Mouse (Mus musculus) left cerebral cortex, adult 18-20 months (tissue): ENCODE results near the gene Rnf26. TPM values are rescaled to one million over a fixed set of nuclear protein-coding genes. Genes with fewer than 3 reads are reported as not detected.
"Not testable (repeated sequence)": the region's sequence is repeated elsewhere in the genome, so short reads cannot be mapped to it uniquely, and the experiment has no call there.

Experiments
- DNase-seq, 2 experiments: peaks; one replicate each; pipeline ENCODE4 v3.0.0; 2021 to 2022; ENCODE audit warnings: low spot score in 2 of 2, mixed read lengths in 1 of 2
- total RNA-seq, 2 experiments: library from RNA; stranded (reverse); gene quantifications; 2 replicates each; pipeline ENCODE4 v1.2.3; 2021

Gene Rnf26
- total RNA-seq, 2 experiments from 2014 or later: 28.7 to 31.9 TPM

DNA sequence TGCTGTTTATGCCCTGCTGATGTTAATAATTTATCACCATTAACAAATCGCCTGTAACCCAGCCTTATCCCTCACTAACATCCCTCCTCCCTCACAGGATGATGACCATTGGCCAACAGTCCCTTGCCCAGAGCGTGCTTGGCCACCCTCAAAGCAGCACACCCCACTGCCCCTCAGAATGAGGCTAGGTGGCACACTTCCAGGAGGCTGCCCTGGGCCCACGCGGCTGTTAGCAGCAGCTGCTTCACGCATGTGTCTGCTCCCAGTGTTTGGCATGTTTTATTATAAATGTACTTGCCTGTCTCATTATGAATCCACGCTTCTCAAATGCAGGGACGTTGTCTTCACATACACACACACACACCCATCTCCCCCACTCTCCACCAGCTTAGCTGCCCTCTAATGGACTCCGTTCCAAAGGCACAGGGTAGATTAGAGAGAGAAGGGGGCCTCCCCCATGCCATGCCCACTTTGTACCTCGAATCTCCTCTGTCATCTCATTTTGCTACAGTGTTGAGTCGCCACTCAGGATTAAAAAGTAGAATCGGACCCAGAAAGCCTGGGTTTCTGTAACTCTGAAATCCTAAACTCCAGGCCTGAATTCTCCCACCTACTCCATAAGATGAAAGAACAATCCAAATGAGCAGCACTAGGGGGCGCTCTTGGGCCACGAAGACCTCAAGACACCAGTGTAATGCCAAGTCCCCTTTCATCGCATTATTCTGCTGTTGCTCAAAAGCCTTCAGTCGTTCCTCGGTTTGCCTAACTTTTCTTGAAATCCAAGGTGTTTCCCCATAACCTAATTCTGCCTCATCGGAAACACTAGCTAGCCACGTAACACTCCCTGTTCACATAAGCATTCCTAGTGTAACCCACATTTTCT is 12.5 kb upstream of the Rnf26 start:
- peak; percentile 89 to 90 for DNase-seq

DNA sequence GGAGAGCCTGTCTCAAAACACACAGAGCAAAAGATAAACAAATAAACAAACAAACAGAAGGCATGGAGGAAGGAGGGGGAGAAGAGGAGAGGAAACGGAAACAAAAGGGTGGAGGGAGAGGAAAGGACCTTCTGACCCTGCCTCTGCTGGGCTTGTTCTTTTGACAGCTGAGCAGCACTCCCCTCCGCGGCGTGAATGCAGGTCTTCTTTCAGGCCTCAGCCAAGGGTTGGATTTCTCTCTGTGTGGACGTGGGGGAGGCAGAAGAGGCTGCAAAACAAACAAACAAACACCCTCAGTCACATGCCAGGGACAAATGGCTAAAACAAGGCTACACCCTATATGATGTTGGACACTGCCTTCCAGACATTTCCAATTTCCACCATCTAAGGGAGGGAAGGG is 11.7 kb upstream of the Rnf26 start:
- DNase-seq: no peak

DNA sequence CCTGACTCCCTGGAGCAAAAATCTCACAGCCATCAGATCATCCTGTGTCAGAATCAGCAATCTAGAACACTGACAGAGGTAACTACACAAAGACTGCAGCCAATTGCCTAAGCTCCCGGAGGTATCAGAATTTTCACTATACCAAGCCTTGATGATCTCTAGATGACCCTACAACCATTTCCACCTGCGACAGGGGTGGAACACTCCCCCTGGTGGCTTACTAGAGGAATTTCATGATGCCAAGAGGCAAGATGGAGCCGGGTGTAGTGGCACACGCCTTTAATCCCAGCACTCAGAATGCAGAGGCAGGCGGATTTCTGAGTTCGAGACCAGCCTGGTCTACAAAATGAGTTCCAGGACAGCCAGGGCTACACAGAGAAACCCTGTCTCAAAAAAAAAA is 11.0 kb upstream of the Rnf26 start:
- no peak for DNase-seq

DNA sequence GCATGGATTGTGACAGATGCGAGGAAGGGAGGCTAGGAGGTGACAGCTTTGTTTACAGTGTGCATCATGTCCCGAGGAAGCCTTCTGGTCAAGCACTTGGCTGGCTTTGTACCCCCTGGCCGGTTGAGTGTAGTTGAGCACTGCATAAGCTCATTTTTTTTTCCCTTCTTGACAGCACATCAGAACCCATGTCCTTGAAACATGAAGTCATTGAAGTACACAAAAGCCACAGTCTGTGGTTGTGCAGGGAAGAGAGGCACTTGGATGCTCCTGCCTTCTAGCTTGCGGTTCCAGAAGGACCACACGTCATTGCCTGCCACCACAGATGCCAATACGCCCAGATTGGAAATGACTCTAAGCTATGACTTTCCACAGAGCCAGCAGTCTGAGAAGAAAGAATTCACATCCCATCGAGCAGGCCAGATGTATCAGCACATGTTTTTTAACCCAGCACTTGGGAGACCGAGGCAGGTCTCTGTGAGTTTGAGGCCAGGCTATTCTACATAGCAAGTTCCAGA is 6.7 kb upstream of the Rnf26 start:
- DNase-seq: no peak

DNA sequence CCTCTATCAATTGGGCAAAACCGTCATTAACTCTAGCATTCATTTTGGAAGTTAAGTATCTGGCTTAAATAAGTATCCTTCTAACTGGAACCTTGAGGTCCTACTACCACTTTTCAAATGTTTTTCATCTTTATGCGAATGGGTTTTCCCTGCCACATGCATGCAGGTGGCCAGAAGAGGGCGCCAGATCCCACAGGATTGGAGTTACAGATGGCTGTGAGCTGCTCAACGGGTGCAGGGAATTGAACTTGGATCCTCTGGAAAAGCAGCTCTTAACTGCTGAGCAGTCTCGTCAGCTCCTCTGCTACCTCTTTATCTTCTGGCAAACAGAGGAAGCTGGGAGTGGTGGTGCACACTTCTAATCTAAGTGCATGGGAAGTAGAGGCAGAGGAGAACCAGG is 5.7 kb upstream of the Rnf26 start:
- DNase-seq: peak in 1 of 2 experiments; percentile 41

DNA sequence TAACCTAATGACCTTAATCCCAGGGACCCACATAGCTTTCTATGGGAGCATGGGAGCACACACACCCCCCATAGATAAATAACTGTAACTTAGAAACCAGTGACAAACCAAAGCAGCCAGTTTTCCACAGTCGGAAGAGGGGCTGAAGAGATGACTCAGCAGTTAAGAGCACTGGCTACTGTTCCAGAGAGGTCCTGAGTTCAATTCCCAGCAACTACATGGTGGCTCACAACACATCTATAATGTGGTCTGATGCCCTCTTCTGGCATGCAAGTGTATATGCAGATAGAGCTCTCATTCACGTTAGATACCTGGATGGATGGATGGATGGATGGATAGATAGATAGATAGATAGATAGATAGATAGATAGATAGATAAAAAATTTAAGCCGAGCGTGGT is 2.9 kb upstream of the Rnf26 start:
- DNase-seq: no peak

DNA sequence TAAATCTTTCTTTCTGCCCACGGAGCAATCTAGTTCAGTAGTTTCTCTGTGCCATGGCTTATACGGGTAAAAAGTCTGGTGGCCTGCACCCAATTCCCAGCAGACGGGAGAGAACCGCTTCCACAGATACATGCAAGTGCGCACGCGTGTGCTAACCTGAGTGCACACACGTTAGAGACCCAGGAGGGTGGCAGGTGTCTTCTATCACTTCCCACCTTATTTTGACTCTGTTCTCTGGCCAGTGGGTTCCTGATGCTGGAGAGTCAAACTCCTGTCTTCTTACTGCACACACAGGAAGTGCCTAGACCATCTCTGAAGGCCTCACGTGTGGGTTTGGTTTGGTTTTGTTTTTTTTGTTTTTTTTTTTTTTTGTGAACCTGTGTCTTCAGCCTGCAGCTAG is 2.3 kb upstream of the Rnf26 start:
- DNase-seq: no peak

DNA sequence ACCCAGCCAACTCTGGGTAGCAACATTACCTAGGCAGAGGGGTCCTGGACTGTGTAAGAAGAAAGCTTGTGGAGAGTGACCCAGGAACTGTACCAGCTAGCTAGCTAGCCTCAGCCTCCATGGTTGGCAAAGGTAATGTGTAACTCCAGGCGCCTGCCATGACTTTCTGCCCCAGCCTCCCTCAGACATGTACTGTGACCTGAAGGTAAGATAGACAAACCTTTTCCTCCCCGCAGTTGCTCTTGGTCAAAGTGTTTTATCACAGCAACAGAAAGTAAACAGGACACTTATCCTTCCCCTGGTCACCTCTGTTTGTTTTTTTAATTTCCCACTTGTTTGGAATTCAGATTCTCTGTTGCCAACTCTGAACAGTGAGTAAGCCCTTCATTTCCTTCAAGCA is 1.1 kb upstream of the Rnf26 start:
- no peak for DNase-seq

DNA sequence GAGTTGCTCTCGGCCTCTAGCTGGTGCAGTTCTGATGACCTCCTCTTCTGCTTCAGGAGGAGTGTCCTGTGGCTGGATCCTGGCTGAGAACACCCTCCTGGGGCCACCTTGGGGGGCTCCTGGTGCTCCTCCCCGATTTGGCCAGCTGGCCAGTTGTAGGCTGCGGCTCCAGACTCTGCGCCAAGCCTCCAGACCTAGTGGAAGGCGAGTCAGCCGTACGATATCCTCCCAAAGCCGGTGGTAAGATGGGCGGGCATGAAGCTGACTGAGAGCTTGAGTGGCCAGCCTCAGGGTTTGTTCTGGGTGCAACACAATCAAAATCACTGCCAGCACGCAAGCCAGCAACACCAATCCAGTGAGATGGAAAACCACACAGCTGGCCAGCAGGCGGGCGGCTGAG is 1.4 kb downstream of the Rnf26 start:
- not testable (repeated sequence) for DNase-seq

DNA sequence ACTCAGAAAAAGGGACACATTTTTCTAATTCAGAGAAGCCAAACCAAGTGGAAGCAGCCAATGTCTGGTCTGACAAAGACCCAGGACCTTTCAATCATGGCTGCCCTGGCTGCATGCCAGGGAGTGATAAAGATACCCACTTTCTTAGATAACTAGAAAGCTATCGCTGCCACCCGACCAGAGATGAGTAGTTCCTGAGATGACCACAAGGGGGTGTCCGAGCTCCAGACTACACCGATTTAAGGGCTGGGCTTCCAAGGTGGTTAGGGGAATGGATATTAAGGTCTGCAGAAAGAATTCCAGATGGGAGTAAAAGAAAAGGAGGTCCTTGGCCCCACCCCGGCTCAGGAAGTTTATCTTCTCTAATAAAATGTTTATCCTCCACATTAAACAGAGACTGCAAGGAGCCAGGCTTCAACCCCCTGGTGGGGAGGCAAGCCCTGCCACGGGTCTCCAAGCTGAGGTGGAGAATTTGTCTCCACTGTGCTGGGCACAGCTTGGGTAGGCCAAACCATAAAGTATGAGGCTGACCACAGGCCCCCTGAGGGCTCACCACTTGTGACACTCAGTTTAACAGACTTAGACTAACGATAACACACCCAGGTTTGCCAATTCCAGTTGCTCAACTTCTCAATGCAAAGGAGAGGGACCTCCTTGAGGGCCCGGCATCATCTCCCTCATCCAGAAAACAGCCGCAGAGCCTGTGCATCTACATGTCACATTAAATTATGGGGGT is 3.8 kb downstream of the Rnf26 start:
- peak; percentile 77 to 85 for DNase-seq

DNA sequence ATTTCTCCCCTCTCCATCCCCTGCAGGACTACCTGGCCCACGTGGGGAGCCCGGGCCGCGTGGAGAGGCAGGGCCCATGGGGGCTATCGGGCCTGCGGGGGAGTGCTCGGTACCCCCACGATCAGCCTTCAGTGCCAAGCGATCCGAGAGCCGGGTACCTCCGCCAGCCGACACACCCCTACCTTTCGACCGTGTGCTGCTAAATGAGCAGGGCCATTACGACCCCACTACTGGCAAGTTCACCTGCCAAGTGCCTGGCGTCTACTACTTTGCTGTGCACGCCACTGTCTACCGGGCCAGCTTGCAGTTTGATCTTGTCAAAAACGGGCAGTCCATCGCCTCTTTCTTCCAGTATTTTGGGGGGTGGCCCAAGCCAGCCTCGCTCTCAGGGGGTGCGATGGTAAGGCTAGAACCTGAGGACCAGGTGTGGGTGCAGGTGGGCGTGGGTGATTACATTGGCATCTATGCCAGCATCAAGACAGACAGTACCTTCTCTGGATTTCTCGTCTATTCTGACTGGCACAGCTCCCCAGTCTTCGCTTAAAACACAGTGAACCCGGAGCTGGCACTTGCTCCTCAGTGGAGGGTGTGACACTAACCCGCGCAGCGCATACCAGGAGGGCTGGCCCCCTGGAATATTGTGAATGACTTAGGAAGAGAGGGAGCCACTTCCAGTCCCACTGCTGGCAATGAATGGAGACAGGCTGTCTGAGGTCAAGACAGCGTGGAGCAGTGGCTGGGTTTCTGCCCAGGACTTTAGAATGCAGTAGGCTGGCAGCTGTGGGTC is 4.9 kb downstream of the Rnf26 start:
- no peak for DNase-seq

DNA sequence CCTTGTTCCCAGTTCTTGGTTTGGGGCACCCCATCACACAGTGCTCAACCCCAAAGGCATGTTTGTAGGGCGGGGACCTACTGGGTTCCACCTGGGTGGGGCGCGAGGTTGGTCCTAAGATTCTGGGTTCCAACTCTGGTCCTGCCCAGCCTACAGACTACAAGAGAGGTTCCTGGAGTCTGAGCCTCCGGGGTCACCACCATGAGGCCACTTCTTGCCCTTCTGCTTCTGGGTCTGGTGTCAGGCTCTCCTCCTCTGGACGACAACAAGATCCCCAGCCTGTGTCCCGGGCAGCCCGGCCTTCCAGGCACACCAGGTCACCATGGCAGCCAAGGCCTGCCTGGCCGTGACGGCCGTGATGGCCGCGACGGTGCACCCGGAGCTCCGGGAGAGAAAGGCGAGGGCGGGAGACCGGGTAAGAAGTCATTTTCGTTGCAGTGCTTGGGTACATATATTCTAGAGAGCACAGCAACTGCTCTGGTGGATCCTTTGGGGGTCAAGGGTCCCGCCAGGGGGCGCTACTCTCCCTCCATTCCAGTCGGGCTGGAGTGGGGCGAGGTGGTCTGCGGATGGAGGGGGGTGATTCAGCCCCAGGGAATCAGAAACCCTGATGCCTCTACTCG is 5.6 kb downstream of the Rnf26 start:
- no peak for DNase-seq

DNA sequence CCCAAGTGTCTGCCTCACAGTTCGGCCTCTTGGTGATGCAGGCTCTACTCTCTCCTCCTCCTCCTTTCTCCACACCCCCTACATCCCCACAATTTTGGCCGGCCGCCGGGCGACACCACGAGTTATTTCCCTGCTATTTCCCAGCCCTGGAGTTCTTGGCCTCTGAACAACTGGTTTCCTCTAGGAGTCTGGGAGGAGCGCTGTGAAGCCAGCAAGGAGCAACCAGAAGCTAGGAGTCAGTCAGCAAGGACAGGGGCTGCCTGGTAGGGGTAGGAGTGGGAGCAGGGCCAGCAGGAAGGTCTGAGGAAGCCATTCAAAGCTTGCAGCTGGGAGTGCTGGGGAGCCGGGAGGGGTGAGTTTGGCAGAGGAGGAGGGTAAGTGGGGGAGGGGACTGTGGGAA is 6.2 kb downstream of the Rnf26 start, which contains the start of gene C1qtnf5:
C1qtnf5 (plus strand) TSS at position 136 of the 400 bp plus-strand sequence.
- peak; percentile 77 to 78 for DNase-seq

DNA sequence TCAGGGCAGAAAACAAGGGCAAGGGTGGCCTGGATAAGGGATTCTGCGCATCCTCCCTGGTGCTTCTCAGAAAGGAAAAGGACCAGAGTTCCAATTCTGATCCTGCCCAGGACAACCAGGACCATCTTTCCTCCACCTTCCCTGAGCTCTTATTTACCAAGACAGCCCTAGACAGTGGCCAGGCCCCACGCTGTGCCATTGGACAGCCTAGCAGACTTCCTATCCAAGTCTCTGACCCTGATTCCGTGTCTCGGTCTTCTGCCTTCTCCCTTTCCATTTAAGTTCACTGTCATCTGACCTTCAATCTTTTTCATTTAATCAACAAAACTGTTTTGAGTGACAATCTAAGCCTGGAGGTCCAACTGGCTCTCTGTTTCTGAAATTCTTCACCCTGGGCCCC is 6.7 kb downstream of the Rnf26 start:
- DNase-seq: no peak

DNA sequence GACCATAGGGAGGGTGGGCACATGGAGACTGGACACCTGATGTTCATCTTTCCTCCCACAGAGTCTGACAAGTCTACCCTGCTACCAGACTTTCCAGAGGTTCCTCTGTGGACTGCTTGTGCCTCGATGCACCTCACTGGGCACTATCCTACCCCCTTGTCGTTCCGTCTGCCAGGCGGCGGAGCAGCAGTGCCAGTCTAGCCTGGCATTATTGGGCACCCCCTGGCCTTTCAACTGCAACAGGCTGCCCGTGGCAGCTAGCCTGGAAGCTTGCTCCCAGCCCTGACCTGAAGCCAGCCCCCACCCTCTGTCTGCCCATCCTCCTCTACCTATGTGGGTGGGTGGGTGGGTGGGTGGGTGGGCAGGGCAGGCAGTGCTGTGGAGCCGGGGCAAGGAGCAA is 7.1 kb downstream of the Rnf26 start:
- DNase-seq: no peak

DNA sequence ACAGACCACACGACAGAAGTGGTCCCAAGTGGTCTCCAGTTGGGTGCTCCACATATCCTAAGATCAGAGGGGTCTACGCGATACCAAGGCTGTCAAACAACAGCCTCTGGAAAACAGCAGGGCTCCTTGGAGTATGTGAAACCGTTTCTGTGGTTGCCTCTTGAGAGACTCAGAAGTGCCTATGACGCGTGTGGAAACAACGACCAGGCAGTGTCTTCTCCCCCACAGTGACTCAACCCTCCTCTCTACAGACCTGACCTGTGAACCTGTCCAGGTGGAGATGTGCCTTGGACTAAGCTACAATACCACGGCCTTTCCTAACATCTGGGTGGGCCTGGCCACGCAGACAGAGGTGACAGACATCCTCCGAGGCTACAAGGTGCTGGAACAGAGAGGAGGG is 7.5 kb downstream of the Rnf26 start:
- DNase-seq: no peak

DNA sequence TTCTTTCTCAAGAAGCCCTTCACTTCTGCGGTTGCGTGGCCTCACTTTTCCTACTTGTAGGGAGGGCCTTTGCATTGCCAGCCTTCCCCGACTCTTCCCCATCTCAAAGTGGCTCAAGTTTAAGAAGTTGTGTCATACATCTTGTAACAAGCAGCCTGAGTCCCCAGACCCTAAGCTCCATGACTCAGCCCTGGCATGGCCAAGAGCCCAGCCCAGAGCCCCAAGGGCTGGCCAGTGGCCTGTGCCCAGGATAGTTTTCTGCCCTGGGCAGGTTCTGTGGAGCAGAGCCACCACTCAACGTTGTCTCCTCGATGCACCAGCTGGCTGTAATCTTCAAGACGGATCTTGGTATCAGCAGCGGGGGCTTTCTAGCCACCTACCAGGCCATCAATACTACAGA is 8.4 kb downstream of the Rnf26 start:
- DNase-seq: no peak

DNA sequence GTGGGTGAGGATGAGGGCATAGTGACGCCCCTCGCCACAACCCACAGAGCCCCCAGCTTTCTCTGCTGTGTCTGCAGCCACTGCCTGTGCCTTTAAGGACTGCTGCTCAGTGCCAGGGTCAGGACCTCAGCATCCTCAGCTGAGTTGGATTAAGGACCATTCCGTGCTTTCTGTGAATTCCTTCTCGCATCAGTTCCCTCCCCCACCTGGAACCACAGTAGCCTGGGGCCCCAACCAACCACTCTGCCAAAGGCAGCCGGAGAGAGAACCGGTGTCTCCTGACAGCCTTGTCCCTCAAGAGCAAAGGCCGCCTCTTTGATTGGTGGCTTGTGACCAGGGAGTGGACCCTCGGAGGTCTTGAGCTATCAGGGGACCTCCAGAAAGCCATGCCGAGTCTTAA is 11.8 kb downstream of the Rnf26 start, which contains the start of gene Mfrp:
Mfrp (plus strand) TSS at position 240 of the 400 bp plus-strand sequence.
- DNase-seq: no peak

DNA sequence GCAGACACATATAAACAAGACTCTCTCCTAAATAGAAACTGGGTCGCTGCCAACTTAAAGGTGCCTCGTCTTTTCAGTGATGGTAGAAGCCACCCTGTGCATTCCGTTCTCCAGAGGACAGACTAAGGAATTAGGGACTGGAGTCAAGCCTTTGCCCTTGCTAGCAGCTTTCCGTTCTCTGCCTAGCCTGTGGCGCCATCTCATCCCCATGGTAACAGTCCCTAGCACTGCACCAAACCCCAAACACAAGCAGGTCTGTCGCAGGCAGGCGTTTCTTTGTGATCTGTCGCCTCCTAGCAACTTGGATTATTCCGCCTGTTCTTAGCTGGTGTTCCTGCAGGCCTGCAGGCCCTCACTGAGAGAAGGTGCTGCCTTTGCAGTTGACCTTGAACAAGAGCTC is 16.8 kb downstream of the Rnf26 start:
- no peak for DNase-seq

DNA sequence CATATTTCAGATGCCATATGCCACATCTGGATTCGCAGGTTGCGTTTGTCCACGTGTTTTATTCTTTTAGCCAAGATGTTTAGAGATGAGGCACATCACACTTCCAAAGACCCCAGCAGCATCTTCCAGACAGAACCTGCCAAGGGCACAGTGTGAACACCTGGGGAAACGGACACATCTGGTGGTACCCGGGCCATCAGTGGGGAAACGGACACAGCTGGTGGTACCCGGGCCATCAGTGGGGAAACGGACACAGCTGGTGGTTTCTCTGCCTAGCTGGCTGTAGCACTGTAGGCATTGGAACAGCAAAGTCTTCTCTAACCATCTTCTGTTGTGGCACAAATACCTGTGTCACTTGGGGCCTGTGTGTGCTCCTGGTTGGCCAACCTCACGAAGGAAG is 17.5 kb downstream of the Rnf26 start:
- no peak for DNase-seq

DNA sequence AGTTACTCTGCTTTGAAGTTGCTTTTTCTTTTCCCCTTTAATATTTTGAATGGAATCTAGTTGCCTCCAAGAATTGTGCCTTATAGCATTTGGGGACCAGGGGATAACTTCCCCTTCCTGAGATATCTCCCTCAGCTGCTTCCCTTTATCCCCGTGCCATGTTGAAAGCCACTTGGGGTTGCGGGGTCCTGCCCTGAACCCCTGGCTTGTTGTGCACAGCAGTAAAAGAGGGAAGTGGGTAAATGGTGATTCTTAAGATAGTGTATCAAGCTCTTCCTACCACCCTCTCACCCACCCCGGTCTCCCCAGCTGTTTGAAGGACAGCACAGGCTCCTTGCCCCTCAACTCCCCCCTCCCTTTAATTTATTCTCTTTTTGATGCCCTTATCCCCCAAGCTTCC is 18.6 kb downstream of the Rnf26 start:
- no peak for DNase-seq
